Mouse (Mus musculus): ENCODE data around the gene Wbp11. TPM values are rescaled to one million over a fixed set of nuclear protein-coding genes. Genes with fewer than 3 reads are reported as not detected.

Gene Wbp11
- total RNA-seq, 2 experiments from 2014 or later, result 64.3 to 66.0 TPM

DNA sequence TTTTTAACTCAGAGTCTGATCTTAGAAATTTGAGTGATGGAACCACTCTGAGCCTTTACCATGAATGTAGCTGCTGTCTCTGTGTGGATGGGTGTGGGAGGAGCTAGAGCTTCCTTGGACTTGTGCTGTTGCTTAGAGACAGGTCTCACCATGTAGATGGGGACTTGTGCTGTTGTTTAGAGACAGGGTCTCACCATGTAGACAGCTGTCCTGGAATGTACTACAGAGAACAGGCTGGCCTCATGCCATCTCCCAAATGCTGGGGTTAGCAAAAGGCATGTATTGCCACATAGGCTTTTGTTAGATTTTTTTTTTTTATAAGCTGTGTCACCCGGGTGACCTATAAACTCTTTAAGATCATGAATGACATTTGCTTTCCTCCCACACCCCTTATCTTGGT is 64.1 kb downstream of the Wbp11 start:
- intact Hi-C loops (cut with DNase I), result no loop called here
- no peak for DNase-seq

Small RNAs within 50 kb of the gene (microRNA-seq; reads per million reads assigned to microRNA genes)
- 0 reads per million in 2 experiments for gene Gm44364

Other genes starting within 250 kb of the Wbp11 start
- gene Plbd1, start 166.3 kb downstream of the Wbp11 start, total RNA-seq (2021), result 10 to 100 TPM; 30.5 to 34.4 TPM
- gene Gucy2c, start 46.5 kb downstream of the Wbp11 start, total RNA-seq (2021), result not detected
- gene Hist4h4, start 23.8 kb downstream of the Wbp11 start, total RNA-seq (2021), result 10 to 100 TPM; 12.1 to 15.3 TPM
- 10 to 100 TPM; 33.4 to 38.2 TPM for gene H2afj, start 20.0 kb downstream of the Wbp11 start, total RNA-seq (2021)
- gene BC049715, start 607 bp downstream of the Wbp11 start, total RNA-seq (2021), result 1 to 10 TPM; 1.0 to 1.3 TPM
- not detected for gene Smco3, start 7.2 kb upstream of the Wbp11 start, total RNA-seq (2021)
- gene Art4, start 29.5 kb upstream of the Wbp11 start, total RNA-seq (2021), result 10 to 100 TPM; 14.7 to 18.2 TPM
- 100 to 1,000 TPM; 373 to 513 TPM for gene Mgp, start 47.6 kb upstream of the Wbp11 start, total RNA-seq (2021)
- gene Erp27, start 93.9 kb upstream of the Wbp11 start, total RNA-seq (2021), result under 1 TPM in 1 of 2 experiments, not detected in 1; 0.17 TPM
- under 1 TPM in 1 of 2 experiments, not detected in 1; 0.46 TPM for gene Pde6h, start 95.6 kb upstream of the Wbp11 start, total RNA-seq (2021)
- gene Arhgdib, start 113.7 kb upstream of the Wbp11 start, total RNA-seq (2021), result 10 to 100 TPM; 36.9 to 45.4 TPM

Measured in heart, postnatal 14 days (tissue).